Mouse (Mus musculus) myocyte (in vitro differentiated cells): Measurements from ENCODE around the gene Cyp11a1. TPM values are rescaled to one million over a fixed set of nuclear protein-coding genes. Genes with fewer than 3 reads are reported as not detected.

Experiments
- H3K27me3 ChIP-seq: one replicate; pipeline ENCODE4 v1.6.1; 2011; ENCODE audit not compliant: control insufficient read depth, insufficient read depth, insufficient read length
- H3K36me3 ChIP-seq: one replicate; pipeline ENCODE4 v1.6.1; 2011; ENCODE audit not compliant: control insufficient read depth, insufficient read depth
- H3K4me2 ChIP-seq: one replicate; pipeline ENCODE4 v1.6.1; 2011; ENCODE audit warnings: low read depth, control low read depth
- H3K4me3 ChIP-seq: one replicate; pipeline ENCODE4 v1.5.1; 2011; ENCODE audit warnings: mild to moderate bottlenecking, control low read depth, moderate library complexity
- H3K79me2 ChIP-seq: one replicate; pipeline ENCODE4 v1.6.1; 2011; ENCODE audit not compliant: control insufficient read depth, insufficient read depth
- H3ac ChIP-seq: one replicate; pipeline ENCODE4 v1.6.1; 2011; ENCODE audit not compliant: control insufficient read depth, insufficient read length
- CEBPB ChIP-seq: IDR thresholded peaks from 2 replicates; pipeline ENCODE4 v1.6.1; 2011; ENCODE audit warnings: mild to moderate bottlenecking, moderate library complexity; ENCODE audit not compliant: poor library complexity, insufficient read depth, severe bottlenecking
- E2F4 ChIP-seq: IDR thresholded peaks from one replicate; pipeline ENCODE4 v1.6.1; 2011; ENCODE audit warnings: mild to moderate bottlenecking, control low read depth, moderate library complexity; ENCODE audit not compliant: insufficient read depth
- MAX ChIP-seq: IDR thresholded peaks from one replicate; pipeline ENCODE4 v1.6.1; 2011; ENCODE audit warnings: low read depth, mild to moderate bottlenecking, control low read depth
- MYOD1 ChIP-seq, 3 experiments: IDR thresholded peaks; one replicate each; pipeline ENCODE4 v1.6.1; 2011; ENCODE audit warnings: control low read depth in 2 of 3, low read depth in 2 of 3, mild to moderate bottlenecking in 2 of 3, moderate library complexity in 1 of 3; ENCODE audit not compliant: insufficient read length in 2 of 3, control insufficient read depth in 1 of 3
- MYOG ChIP-seq, 3 experiments: IDR thresholded peaks; one replicate each; pipeline ENCODE4 v1.6.1; 2011; ENCODE audit warnings: control low read depth in 2 of 3, low read depth in 2 of 3, mild to moderate bottlenecking in 2 of 3; ENCODE audit not compliant: insufficient read length in 2 of 3, control insufficient read depth in 1 of 3, insufficient read depth in 1 of 3
- POLR2A ChIP-seq: IDR thresholded peaks from one replicate; pipeline ENCODE4 v1.6.1; 2011; ENCODE audit warnings: low read depth, mild to moderate bottlenecking, control low read depth, moderate library complexity; ENCODE audit not compliant: insufficient read length
- POLR2AphosphoS2 ChIP-seq: IDR thresholded peaks from one replicate; pipeline ENCODE4 v1.6.1; 2011; ENCODE audit warnings: low read depth, control low read depth; ENCODE audit not compliant: insufficient read length
- REST ChIP-seq: IDR thresholded peaks from one replicate; pipeline ENCODE4 v1.6.1; 2011; ENCODE audit warnings: mild to moderate bottlenecking, control low read depth, moderate library complexity; ENCODE audit not compliant: insufficient read depth, insufficient read length
- SRF ChIP-seq: IDR thresholded peaks from one replicate; pipeline ENCODE4 v1.6.1; 2011; ENCODE audit warnings: low read depth; ENCODE audit not compliant: control insufficient read depth, insufficient read length
- TCF12 ChIP-seq: IDR thresholded peaks from one replicate; pipeline ENCODE4 v1.6.1; 2011; ENCODE audit warnings: mild to moderate bottlenecking, control low read depth; ENCODE audit not compliant: poor library complexity, insufficient read depth, severe bottlenecking
- TCF3 ChIP-seq: IDR thresholded peaks from one replicate; pipeline ENCODE4 v1.6.1; 2011; ENCODE audit warnings: low read depth, control low read depth; ENCODE audit not compliant: insufficient read length
- USF1 ChIP-seq: IDR thresholded peaks from one replicate; pipeline ENCODE4 v1.6.1; 2011; ENCODE audit warnings: low read depth, mild to moderate bottlenecking, control low read depth, moderate library complexity
- polyA plus RNA-seq: library from polyadenylated mRNA; unstranded; fragments of >200 nt; fragmentation: generic; extraction: Trizol; gene quantifications from one replicate; pipeline ENCODE4 v1.2.1, GENCODE M21; 2012; ENCODE audit warnings: missing spikeins

Cyp11a1 gene
- polyA plus RNA-seq, 1 experiment: 0.11 TPM

DNA sequence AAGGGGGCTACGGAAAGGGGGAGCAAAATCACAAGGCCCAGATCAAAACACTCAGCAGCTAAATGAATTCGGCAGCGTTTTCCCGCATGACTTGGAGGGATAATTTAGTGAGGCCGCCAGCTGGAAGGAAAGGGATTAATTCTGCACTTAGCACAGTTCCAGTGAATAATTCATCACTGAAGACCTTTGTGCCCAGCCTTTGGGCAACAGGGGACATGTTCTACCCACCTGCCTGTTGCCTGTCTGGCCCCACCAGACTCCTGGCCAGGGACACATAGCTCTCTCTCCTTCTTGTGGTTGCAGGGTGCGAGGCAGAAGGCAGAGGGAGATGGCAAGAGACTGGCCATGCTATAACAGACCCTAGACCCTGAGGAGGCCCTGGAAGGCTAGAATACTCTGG is 59.3 kb downstream of the Cyp11a1 start:
- no peaks in the 10 kb centered on the region for H3K36me3 ChIP-seq
- H3K27me3 ChIP-seq: peaks cover 47% of the 10 kb centered on the region
- H3K4me3 ChIP-seq: no peak overlapping the region
- H3ac ChIP-seq: no peak overlapping the region
- no peaks in the 10 kb centered on the region for H3K79me2 ChIP-seq
- no peak overlapping the region for H3K4me2 ChIP-seq
- TF ChIP-seq TCF12 (no peak), MYOD1 (IDR thresholded peaks at IDR 0.05; ENCODE audit: control insufficient read depth in 1 of 3, insufficient read length in 2 of 3, low read depth in 2 of 3) (no peak), MYOG (IDR thresholded peaks at IDR 0.05; ENCODE audit: control insufficient read depth in 1 of 3, insufficient read depth in 1 of 3, insufficient read length in 2 of 3, low read depth in 2 of 3) (no peak), SRF (no peak), POLR2AphosphoS2 (no peak), MAX (no peak), E2F4 (no peak), POLR2A (no peak), REST (no peak), CEBPB (no peak), USF1 (no peak), TCF3 (no peak)

DNA sequence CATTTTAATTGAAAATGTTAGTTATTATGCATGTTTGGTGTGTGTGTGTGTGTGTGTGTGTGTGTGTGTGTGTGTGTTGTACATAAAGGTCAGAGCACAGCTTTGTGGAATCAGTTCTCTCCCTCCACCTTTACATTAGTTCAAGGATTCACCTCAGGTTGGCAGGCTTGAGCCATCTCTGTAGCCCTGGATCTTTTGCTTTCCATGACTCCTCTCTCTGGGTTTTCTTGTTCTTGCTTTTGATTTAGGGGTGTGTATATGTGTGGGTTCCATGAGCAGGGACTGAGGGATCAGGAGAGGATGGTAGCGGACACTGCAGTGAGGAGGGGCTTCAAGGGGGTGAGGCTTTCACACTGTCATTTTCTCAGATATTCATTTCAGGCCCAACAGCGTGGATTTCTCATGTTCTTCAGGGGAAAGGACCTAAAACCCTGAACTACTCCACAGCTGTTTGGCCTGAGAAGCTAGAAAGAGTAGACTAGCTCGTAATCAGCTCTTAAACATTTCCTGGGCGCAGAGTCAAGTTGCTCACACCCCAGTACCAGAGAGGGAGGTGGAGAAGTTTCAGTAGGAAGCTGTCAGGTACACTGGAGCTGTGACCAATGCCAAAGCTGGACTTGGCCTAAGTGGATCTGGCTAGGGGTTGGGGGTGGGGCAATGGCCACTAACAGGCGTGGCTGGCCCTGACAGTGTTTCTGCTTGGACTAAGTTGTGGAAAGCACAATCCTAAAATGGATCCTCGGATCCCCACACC is 59.9 kb downstream of the Cyp11a1 start:
- Histone ChIP-seq H3K4me3 (no peak overlapping the region), H3K4me2 (no peak overlapping the region), H3K36me3 (no peaks in the 10 kb centered on the region), H3ac (no peak overlapping the region), H3K27me3 (peaks cover 49% of the 10 kb centered on the region), H3K79me2 (no peaks in the 10 kb centered on the region)
- TF ChIP-seq E2F4 (no peak), REST (no peak), USF1 (no peak), POLR2AphosphoS2 (no peak), SRF (no peak), MAX (no peak)

DNA sequence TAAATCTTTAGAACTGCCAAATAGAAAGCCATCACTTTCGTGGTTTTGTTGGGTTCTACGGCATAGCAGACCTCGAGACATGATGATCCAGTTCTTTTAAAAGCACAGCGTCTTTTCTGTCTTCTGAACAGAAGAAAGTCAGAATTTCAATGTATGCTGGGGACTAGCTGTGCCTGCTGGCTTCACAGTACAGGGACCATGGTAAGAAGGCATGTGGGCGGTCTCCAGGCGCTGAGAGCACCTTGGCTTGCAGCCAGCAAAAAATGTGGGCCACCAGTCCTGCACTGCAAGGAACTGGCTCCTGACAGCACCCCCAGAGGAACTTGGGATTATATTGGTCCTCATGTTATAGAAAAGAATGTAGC is 60.5 kb downstream of the Cyp11a1 start:
- Histone ChIP-seq H3ac (no peak overlapping the region), H3K27me3 (peaks cover 54% of the 10 kb centered on the region), H3K36me3 (no peaks in the 10 kb centered on the region), H3K4me2 (no peak overlapping the region), H3K4me3 (no peak overlapping the region), H3K79me2 (no peaks in the 10 kb centered on the region)
- no peak for TF ChIP-seq CEBPB

DNA sequence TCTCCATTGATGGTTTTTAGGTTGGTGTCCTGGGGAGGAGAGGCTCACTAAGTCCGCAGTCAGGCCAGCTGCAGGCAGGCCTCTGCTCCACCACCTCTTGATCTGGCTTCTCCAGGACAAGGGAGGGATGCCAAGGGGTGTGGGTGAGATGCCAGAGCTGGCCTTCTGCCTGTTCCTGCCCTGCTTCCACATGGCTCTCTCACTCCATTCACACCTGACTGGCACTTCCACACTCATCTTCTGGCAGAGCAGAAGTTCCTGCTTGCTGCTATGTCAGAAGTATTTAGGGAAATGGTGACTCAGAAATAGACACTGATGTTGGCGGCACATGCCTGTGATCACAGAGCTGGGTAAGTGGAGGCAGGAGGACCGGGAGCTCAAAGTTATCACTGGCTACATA is 61.3 kb downstream of the Cyp11a1 start:
- TF ChIP-seq REST (no peak), MAX (no peak), TCF3 (no peak), SRF (no peak), POLR2AphosphoS2 (no peak), CEBPB (no peak), MYOD1 (IDR thresholded peaks at IDR 0.05; ENCODE audit: control insufficient read depth in 1 of 3, insufficient read length in 2 of 3, low read depth in 2 of 3) (no peak), TCF12 (no peak), USF1 (no peak)
- Histone ChIP-seq H3K4me3 (no peak overlapping the region), H3K36me3 (no peaks in the 10 kb centered on the region), H3ac (no peak overlapping the region), H3K79me2 (no peaks in the 10 kb centered on the region), H3K27me3 (peaks cover 51% of the 10 kb centered on the region), H3K4me2 (no peak overlapping the region)

DNA sequence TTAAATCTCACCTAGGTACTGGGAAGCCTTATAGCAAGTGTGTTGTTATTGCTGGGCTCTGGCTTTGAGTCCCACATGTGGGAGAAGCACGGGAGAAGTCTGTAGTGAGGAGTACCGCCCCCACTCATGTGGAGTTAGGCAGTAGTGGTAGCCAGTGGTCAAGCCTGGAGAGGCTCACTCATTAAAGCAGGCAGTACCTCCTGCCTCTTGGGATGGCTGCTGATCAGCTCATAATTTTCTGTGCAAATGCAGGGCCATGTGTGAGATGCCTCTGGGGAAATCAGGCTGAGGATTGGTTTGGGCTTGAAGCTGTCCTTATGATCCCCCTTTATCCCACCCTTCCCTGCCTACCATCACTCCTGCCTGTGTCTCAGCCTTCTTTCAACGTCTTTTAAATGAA is 68.3 kb downstream of the Cyp11a1 start:
- H3K4me3 ChIP-seq: no peak overlapping the region
- no peak overlapping the region for H3K4me2 ChIP-seq
- H3ac ChIP-seq: no peak overlapping the region
- H3K36me3 ChIP-seq: no peaks in the 10 kb centered on the region
- no peaks in the 10 kb centered on the region for H3K79me2 ChIP-seq
- peaks cover 66% of the 10 kb centered on the region for H3K27me3 ChIP-seq
- TF ChIP-seq E2F4 (no peak), CEBPB (no peak), TCF3 (no peak), REST (no peak), POLR2A (no peak), MYOG (IDR thresholded peaks at IDR 0.05; ENCODE audit: control insufficient read depth in 1 of 3, insufficient read depth in 1 of 3, insufficient read length in 2 of 3, low read depth in 2 of 3) (no peak), POLR2AphosphoS2 (no peak), MYOD1 (IDR thresholded peaks at IDR 0.05; ENCODE audit: control insufficient read depth in 1 of 3, insufficient read length in 2 of 3, low read depth in 2 of 3) (no peak), MAX (no peak), USF1 (no peak), SRF (no peak), TCF12 (no peak)

Other genes with a start within 250 kb of the Cyp11a1 start
- gene Clk3, start 240.6 kb upstream of the Cyp11a1 start, polyA plus RNA-seq: 47.1 TPM
- gene Arid3b, start 169.6 kb upstream of the Cyp11a1 start, polyA plus RNA-seq: 1.5 TPM
- gene Ubl7, start 95.4 kb upstream of the Cyp11a1 start, polyA plus RNA-seq: 62.0 TPM
- 27.4 TPM for gene Sema7a, start 66.3 kb upstream of the Cyp11a1 start, polyA plus RNA-seq
- 0.64 TPM for gene Stra6, start 57.4 kb downstream of the Cyp11a1 start, polyA plus RNA-seq
- gene Ccdc33, start 112.4 kb downstream of the Cyp11a1 start, polyA plus RNA-seq: not detected
- 30.3 TPM for gene Islr, start 197.9 kb downstream of the Cyp11a1 start, polyA plus RNA-seq
- gene Islr2, start 197.9 kb downstream of the Cyp11a1 start, polyA plus RNA-seq: 0.32 TPM
- gene Pml, start 243.4 kb downstream of the Cyp11a1 start, polyA plus RNA-seq: 15.5 TPM
- gene Stoml1, start 246.8 kb downstream of the Cyp11a1 start, polyA plus RNA-seq: 37.9 TPM